Mouse (Mus musculus) heart, postnatal 0 days (tissue): ENCODE measurements at regions not wholly inside any gene's neighbourhood (a gene's known extent, or its start where the extent isn't known, plus 50 kb on each side); places are given as distances from the start of the nearest gene placed in this dataset.

Source experiments
- CTCF ChIP-seq: IDR thresholded peaks from 2 replicates; pipeline ENCODE4 v1.5.1; 2016; ENCODE audit warnings: antibody characterized with exemption, control low read depth, low read depth
- EP300 ChIP-seq: IDR thresholded peaks from 2 replicates; pipeline ENCODE4 v1.6.1; 2016; ENCODE audit warnings: antibody characterized with exemption, low read depth

GRCm38 (mm10) chr9:23050751-23051150, 172.1 kb upstream of the Bmper start:
- TF ChIP-seq CTCF: no peak
- no peak for TF ChIP-seq EP300
